Mouse (Mus musculus) forebrain, embryonic 15.5 days (tissue): ENCODE results near the gene Rhno1. TPM values are rescaled to one million over a fixed set of nuclear protein-coding genes. Genes with fewer than 3 reads are reported as not detected.

Experiments used
- ATAC-seq: fragments of 200-750 bp; cut with Nextera tagmentation; replicated peaks from 2 replicates; pipeline ENCODE4 v1.8.0; 2017; ENCODE audit warnings: mild to moderate bottlenecking, moderate TSS enrichment, moderate library complexity
- H3K27ac ChIP-seq: fragments of 300-500 bp; sonication (generic); replicated peaks from 2 replicates; pipeline ENCODE4 v1.5.1; 2015; ENCODE audit warnings: mild to moderate bottlenecking, inconsistent platforms
- H3K27me3 ChIP-seq: fragments of 300-500 bp; sonication (generic); 2 replicates; pipeline ENCODE4 v1.6.1; 2015; ENCODE audit warnings: inconsistent platforms
- H3K36me3 ChIP-seq: fragments of 300-500 bp; sonication (generic); 2 replicates; pipeline ENCODE4 v1.6.1; 2015; ENCODE audit warnings: mild to moderate bottlenecking, inconsistent platforms
- H3K4me1 ChIP-seq: fragments of 300-500 bp; sonication (generic); 2 replicates; pipeline ENCODE4 v1.6.1; 2015; ENCODE audit warnings: inconsistent platforms
- H3K4me2 ChIP-seq: fragments of 300-500 bp; sonication (generic); replicated peaks from 2 replicates; pipeline ENCODE4 v1.6.1; 2015; ENCODE audit warnings: mild to moderate bottlenecking, inconsistent platforms
- H3K4me3 ChIP-seq: fragments of 300-500 bp; sonication (generic); 2 replicates; pipeline ENCODE4 v1.5.1; 2015; ENCODE audit warnings: mild to moderate bottlenecking, inconsistent platforms
- H3K9ac ChIP-seq: fragments of 300-500 bp; sonication (generic); replicated peaks from 2 replicates; pipeline ENCODE4 v1.6.1; 2015; ENCODE audit warnings: mild to moderate bottlenecking, inconsistent platforms
- H3K9me3 ChIP-seq: fragments of 300-500 bp; sonication (generic); 2 replicates; pipeline ENCODE4 v1.6.1; 2016; ENCODE audit warnings: inconsistent platforms
- WGBS: fragments of 180-500 bp; shearing (Covaris S2); methylation state at CpG from one replicate; pipeline ENCODE4 v1.1.7; 2015; ENCODE audit warnings: mixed read lengths; 5-methylcytosine and 5-hydroxymethylcytosine counted together
- polyA plus RNA-seq: library from polyadenylated mRNA; unstranded; fragments of >200 nt; fragmentation: Nextera tagmentation; extraction: Ambion mirVana; gene quantifications from 2 replicates; pipeline ENCODE4 v1.2.1, GENCODE M21; 2015

Gene Rhno1
- polyA plus RNA-seq, 1 experiment from 2014 or later, result 135 TPM

GRCm38 (mm10) chr6:128314796-128315195 is 47.9 kb downstream of the Rhno1 start:
- no peak overlapping the region for H3K4me2 ChIP-seq
- no peak overlapping the region for H3K27ac ChIP-seq
- H3K4me1 ChIP-seq, result no peaks in the 10 kb centered on the region
- WGBS, result 89% methylated on average over 6 of the region's 6 CpGs
- H3K4me3 ChIP-seq, result no peak overlapping the region
- no peaks in the 10 kb centered on the region for H3K36me3 ChIP-seq
- no peaks in the 10 kb centered on the region for H3K27me3 ChIP-seq
- no peak overlapping the region for H3K9ac ChIP-seq
- no peak for ATAC-seq
- no peaks in the 10 kb centered on the region for H3K9me3 ChIP-seq

GRCm38 (mm10) chr6:128308311-128308710 is 54.4 kb downstream of the Rhno1 start:
- Histone ChIP-seq H3K9ac (no peak overlapping the region), H3K9me3 (no peaks in the 10 kb centered on the region), H3K27ac (no peak overlapping the region), H3K4me3 (no peak overlapping the region), H3K36me3 (no peaks in the 10 kb centered on the region), H3K27me3 (no peaks in the 10 kb centered on the region), H3K4me2 (no peak overlapping the region), H3K4me1 (no peaks in the 10 kb centered on the region)
- whole genome bisulfite sequencing, result 28% methylated on average over 4 of the region's 4 CpGs
- peak; percentile 43; the same call in 1 of the 2 replicates for ATAC-seq

Other genes with a start within 250 kb of the Rhno1 start
- 45.9 and 47.7 TPM in 2 replicates for gene Tspan9, start 219.3 kb downstream of the Rhno1 start, polyA plus RNA-seq
- gene Tead4, start 62.1 kb downstream of the Rhno1 start, polyA plus RNA-seq, result 0.38 and 0.51 TPM in 2 replicates
- gene Tulp3, start 7.1 kb downstream of the Rhno1 start, polyA plus RNA-seq, result 15.1 and 15.4 TPM in 2 replicates
- 21.0 and 25.2 TPM in 2 replicates for gene Foxm1, start 56 bp upstream of the Rhno1 start, polyA plus RNA-seq
- 0.43 and 0.51 TPM in 2 replicates for gene Tex52, start 12.5 kb upstream of the Rhno1 start, polyA plus RNA-seq
- gene Gm44596, start 12.6 kb upstream of the Rhno1 start, polyA plus RNA-seq, result not detected in 2 replicates
- gene Nrip2, start 36.4 kb upstream of the Rhno1 start, polyA plus RNA-seq, result 5.0 and 5.7 TPM in 2 replicates
- 35.5 and 40.5 TPM in 2 replicates for gene Itfg2, start 62.0 kb upstream of the Rhno1 start, polyA plus RNA-seq
- gene Fkbp4, start 75.8 kb upstream of the Rhno1 start, polyA plus RNA-seq, result 431 and 436 TPM in 2 replicates
- 0.14 TPM in 1 of 2 replicates, not detected in the other for gene Pzp, start 163.8 kb upstream of the Rhno1 start, polyA plus RNA-seq
- 3.6 and 4.8 TPM in 2 replicates for gene A2ml1, start 218.7 kb upstream of the Rhno1 start, polyA plus RNA-seq